In the genomic region with DNA sequence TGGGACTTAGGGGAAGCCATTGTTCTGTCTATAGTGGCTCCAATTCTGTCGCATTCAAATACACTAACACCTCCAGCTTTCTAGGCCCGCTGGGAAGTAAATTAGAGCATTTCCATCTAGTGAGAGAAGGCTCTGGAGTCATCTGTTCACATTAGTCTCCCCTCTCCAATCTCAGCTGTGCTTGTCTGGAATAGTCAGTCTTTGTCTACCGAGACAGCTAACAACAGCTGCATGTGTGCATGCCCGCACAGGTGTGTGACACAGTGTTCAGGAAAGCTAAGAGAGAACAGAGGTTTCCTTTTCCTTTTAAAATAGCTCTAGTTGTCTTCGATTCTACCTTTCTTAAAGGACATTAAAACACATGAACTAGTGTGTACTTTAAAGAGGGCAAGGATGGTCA, we compare ENCODE assay signal across 28 mouse cellular contexts.
DNase-seq lines count a peak whose midpoint lies in the region; ATAC-seq and TF ChIP-seq lines count a peak whose summit lies in the region.
"Had no signal": no experiment of that assay in that cellular context is flagged by ENCODE, and none has a peak within 500 bp of the region (broad histone marks: within the 10 kb centered on the region; RNA-seq: fewer than 3 reads in every experiment).

No protein-coding gene starts in this region.

- H3K4me1 ChIP-seq in hindbrain, postnatal 0 days (ENCODE audit: insufficient read depth, low read length) = no peaks in the 10 kb centered on the region
- H3K4me1 ChIP-seq in hindbrain, embryonic 10.5 days (replicated peaks) = no peaks in the 10 kb centered on the region
- no peaks in the 10 kb centered on the region; the same call in 1 of the 2 replicates for H3K4me1 ChIP-seq in limb, embryonic 14.5 days (ENCODE audit: control insufficient read depth, insufficient read depth, low read length)
- H3K4me1 ChIP-seq in forebrain, embryonic 13.5 days = no peaks in the 10 kb centered on the region
- H3K4me1 ChIP-seq: forebrain, embryonic 10.5 days; heart, embryonic 12.5 days; heart, embryonic 15.5 days had no signal

- H3K9ac ChIP-seq in hindbrain, postnatal 0 days (replicated peaks; ENCODE audit: low read length) = no peak overlapping the region
- no peak overlapping the region for H3K9ac ChIP-seq in limb, embryonic 14.5 days (ENCODE audit: low read depth, low read length, severe bottlenecking)
- H3K9ac ChIP-seq in forebrain, embryonic 13.5 days = no peak overlapping the region
- H3K9ac ChIP-seq: embryonic facial prominence, embryonic 13.5 days; forebrain, postnatal 0 days; heart, embryonic 12.5 days; heart, embryonic 15.5 days; hindbrain, embryonic 14.5 days had no signal

- no peaks in the 10 kb centered on the region for H3K27me3 ChIP-seq in hindbrain, postnatal 0 days (ENCODE audit: insufficient read depth, low read length)
- no peaks in the 10 kb centered on the region for H3K27me3 ChIP-seq in hindbrain, embryonic 10.5 days (ENCODE audit: insufficient read depth, poor library complexity, severe bottlenecking)
- no peaks in the 10 kb centered on the region for H3K27me3 ChIP-seq in limb, embryonic 14.5 days (ENCODE audit: control insufficient read depth, insufficient read depth, low read length)
- no peaks in the 10 kb centered on the region for H3K27me3 ChIP-seq in forebrain, embryonic 13.5 days
- H3K27me3 ChIP-seq: CH12.LX; embryonic facial prominence, embryonic 13.5 days; heart, embryonic 12.5 days; heart, embryonic 15.5 days; Patski had no signal

- H3K9me3 ChIP-seq in hindbrain, postnatal 0 days (ENCODE audit: low read length) = no peaks in the 10 kb centered on the region
- no peaks in the 10 kb centered on the region for H3K9me3 ChIP-seq in hindbrain, embryonic 10.5 days
- H3K9me3 ChIP-seq in limb, embryonic 14.5 days (ENCODE audit: control insufficient read depth, low read length) = no peaks in the 10 kb centered on the region
- no peaks in the 10 kb centered on the region for H3K9me3 ChIP-seq in forebrain, embryonic 13.5 days (replicated peaks)
- H3K9me3 ChIP-seq: embryonic facial prominence, embryonic 13.5 days; forebrain, embryonic 10.5 days; G1E; heart, embryonic 12.5 days; heart, embryonic 15.5 days had no signal

- WGBS in hindbrain, postnatal 0 days = 66% methylated on average over 5 of the region's 5 CpGs
- WGBS in hindbrain, embryonic 10.5 days = 77% methylated on average over 5 of the region's 5 CpGs
- 62% methylated on average over 5 of the region's 5 CpGs for WGBS in limb, embryonic 14.5 days
- WGBS in forebrain, embryonic 13.5 days = 63% methylated on average over 5 of the region's 5 CpGs

- H3K4me3 ChIP-seq in hindbrain, postnatal 0 days (ENCODE audit: low read length) = no peak overlapping the region
- H3K4me3 ChIP-seq in hindbrain, embryonic 10.5 days = no peak overlapping the region
- H3K4me3 ChIP-seq in limb, embryonic 14.5 days (replicated peaks; ENCODE audit: low read length) = no peak overlapping the region
- no peak overlapping the region for H3K4me3 ChIP-seq in forebrain, embryonic 13.5 days
- H3K4me3 ChIP-seq: embryonic facial prominence, embryonic 13.5 days; forebrain, embryonic 10.5 days; heart, embryonic 12.5 days; heart, embryonic 15.5 days had no signal

- ATAC-seq in hindbrain, postnatal 0 days = no peak
- peak; percentile 80 for ATAC-seq in limb, embryonic 14.5 days (ENCODE audit: low FRiP score, low read depth)
- ATAC-seq in forebrain, embryonic 13.5 days = no peak
- ATAC-seq: forebrain, embryonic 14.5 days; forebrain, postnatal 0 days; Patski had no signal

- H3K36me3 ChIP-seq in hindbrain, postnatal 0 days (ENCODE audit: insufficient read depth, low read length) = no peaks in the 10 kb centered on the region
- H3K36me3 ChIP-seq in hindbrain, embryonic 10.5 days = no peaks in the 10 kb centered on the region
- no peaks in the 10 kb centered on the region for H3K36me3 ChIP-seq in limb, embryonic 14.5 days (ENCODE audit: control insufficient read depth, insufficient read depth, low read length)
- no peaks in the 10 kb centered on the region for H3K36me3 ChIP-seq in forebrain, embryonic 13.5 days (ENCODE audit: poor library complexity, severe bottlenecking)
- H3K36me3 ChIP-seq: embryonic facial prominence, embryonic 13.5 days; forebrain, embryonic 10.5 days; G1E; heart, embryonic 12.5 days; heart, embryonic 15.5 days had no signal

- no peak for TF ChIP-seq POLR2A in brain, embryonic 14.5 days (IDR thresholded peaks at IDR 0.05; ENCODE audit: borderline replicate concordance, extremely low read depth, insufficient read depth, insufficient read length, poor library complexity, severe bottlenecking)
- no peak for TF ChIP-seq POLR2A in limb, embryonic 14.5 days (IDR thresholded peaks at IDR 0.05; ENCODE audit: borderline replicate concordance, extremely low read depth, insufficient read depth, insufficient read length)

- no peak overlapping the region for H3K4me2 ChIP-seq in hindbrain, postnatal 0 days (ENCODE audit: low read depth, low read length)
- no peak overlapping the region for H3K4me2 ChIP-seq in limb, embryonic 14.5 days (replicated peaks; ENCODE audit: low read depth, low read length, severe bottlenecking)
- H3K4me2 ChIP-seq in forebrain, embryonic 13.5 days = no peak overlapping the region
- H3K4me2 ChIP-seq: embryonic facial prominence, embryonic 13.5 days; heart, embryonic 12.5 days; heart, embryonic 15.5 days; hindbrain, embryonic 14.5 days had no signal

- H3K27ac ChIP-seq in hindbrain, postnatal 0 days = no peak overlapping the region
- H3K27ac ChIP-seq in hindbrain, embryonic 10.5 days = no peak overlapping the region
- no peak overlapping the region for H3K27ac ChIP-seq in limb, embryonic 14.5 days (replicated peaks; ENCODE audit: low read depth, low read length)
- no peak overlapping the region for H3K27ac ChIP-seq in forebrain, embryonic 13.5 days
- H3K27ac ChIP-seq: embryonic facial prominence, embryonic 13.5 days; forebrain, embryonic 10.5 days; heart, embryonic 15.5 days; hindbrain, embryonic 14.5 days had no signal

- TF ChIP-seq CTCF in hindbrain, postnatal 0 days (IDR thresholded peaks at IDR 0.05; ENCODE audit: low read depth) = no peak
- TF ChIP-seq CTCF in brain, embryonic 14.5 days (IDR thresholded peaks at IDR 0.05; ENCODE audit: borderline replicate concordance, extremely low read depth, insufficient read depth, insufficient read length) = no peak

- peak; percentile 17 for DNase-seq in hindbrain, postnatal 0 days (ENCODE audit: low spot score)
- DNase-seq in hindbrain, embryonic 10.5 days (ENCODE audit: low spot score) = no peak
- DNase-seq in brain, embryonic 14.5 days (ENCODE audit: low read depth) = peak; percentile 10
- DNase-seq in limb, embryonic 14.5 days (ENCODE audit: low spot score) = peak; percentile 22
- peak; percentile 3 for DNase-seq in retina, embryonic 14.5 days (ENCODE audit: low spot score)
- DNase-seq in frontal cortex, postnatal 10 days (ENCODE audit: low spot score in 2 of 2) = no peak
- DNase-seq: adrenal gland, postnatal 10 days; adrenal gland, postnatal 36 days; B cell, adult 2 months; cerebellum, adult 11 months; cerebellum, adult 2 months; cerebellum, adult 9-11 months; cerebellum, postnatal 25 days; forebrain, postnatal 0 days; gastrocnemius, postnatal 25 days; heart, adult 18-20 months; heart, postnatal 10 days; heart, postnatal 36 days had no signal

Comparison
In these comparisons a context has a peak if more than half of its experiments do, and no peak if none do; other contexts are left out.
1. DNase-seq: peak in hindbrain, postnatal 0 days (single experiment), brain, embryonic 14.5 days (single experiment), limb, embryonic 14.5 days (single experiment) and retina, embryonic 14.5 days (single experiment); none in hindbrain, embryonic 10.5 days (single experiment) and frontal cortex, postnatal 10 days (0 of 2).